Mouse (Mus musculus) forelimb bud, embryonic 11.5 days (tissue): ENCODE measurements around the gene Smug1.

Source experiments
- DNase-seq: peaks from one replicate; pipeline ENCODE4 v3.0.0-alpha.2; 2012; ENCODE audit warnings: low read depth, low spot score

The Smug1 gene

GRCm38 (mm10) chr15:103167042-103167615 lies at the start of gene Smug1:
Smug1 (minus strand) TSS chr15:103167092.
- DNase-seq, result no peak

GRCm38 (mm10) chr15:103216052-103216451 lies 49.2 kb upstream of the Smug1 start:
- no peak for DNase-seq

DNA sequence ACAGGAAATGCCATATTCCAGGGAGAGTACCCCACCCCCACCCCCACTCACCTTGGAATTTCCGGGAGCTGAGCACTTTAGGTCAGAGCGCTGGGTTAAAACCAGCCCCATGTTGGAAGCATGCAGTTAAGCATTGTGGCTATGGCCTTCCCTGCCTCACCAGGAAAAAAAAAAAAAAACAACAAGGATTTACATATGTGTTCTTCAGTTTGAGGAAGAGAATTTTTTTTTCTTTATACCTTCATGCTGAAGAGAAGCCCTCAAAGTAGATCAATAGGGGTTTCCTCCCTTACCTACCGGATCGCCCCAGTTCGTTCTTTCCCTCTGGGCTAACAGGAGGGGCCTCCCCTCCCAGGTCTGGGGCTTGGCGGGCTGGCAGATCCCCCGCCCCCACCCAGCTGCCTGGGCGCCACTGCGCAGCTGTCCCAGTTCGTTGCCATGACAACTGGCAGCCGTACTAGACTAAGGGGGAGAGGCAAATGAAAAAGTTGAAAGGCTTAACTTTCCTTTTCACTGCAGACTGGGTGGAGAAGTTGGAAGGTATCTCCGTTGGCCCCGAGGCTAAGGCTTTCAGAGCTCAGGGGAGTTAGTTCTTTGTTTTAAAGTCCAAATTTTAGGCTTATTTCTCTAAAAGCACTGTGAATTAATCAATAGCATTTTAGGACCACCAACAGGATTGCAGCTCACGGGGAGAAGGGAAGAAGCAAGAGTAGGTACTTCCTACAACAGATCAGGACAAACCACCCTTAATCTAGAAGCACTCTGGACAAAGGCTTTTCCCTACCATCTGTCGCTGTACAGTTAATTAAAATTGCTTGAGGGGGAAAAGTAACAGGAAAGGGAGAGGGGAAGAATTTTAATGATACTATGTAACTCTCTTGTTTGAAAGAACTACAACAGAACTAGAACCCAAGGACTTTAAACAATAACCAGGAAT lies 48.3 kb upstream of the Smug1 start:
- DNase-seq, result peak; percentile 96

DNA sequence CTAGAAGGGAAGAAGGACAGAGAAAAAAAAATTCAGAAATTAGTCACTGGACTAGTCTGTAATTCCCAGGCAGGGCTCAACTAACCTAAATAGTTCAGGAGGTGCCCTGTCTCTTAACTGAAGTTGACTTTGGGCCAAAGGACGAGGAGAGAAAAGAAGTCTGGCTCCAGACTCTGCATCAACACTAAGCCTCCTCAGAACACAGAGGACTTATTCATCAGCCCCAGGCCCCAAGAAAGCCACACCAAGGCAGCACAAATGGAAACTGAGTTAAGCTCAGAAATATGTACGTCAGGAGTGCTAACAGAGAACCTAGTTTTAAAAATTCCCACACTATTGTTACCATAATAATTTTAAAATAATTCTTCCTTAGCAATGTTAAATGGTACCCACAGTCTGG lies 47.3 kb upstream of the Smug1 start:
- no peak for DNase-seq

DNA sequence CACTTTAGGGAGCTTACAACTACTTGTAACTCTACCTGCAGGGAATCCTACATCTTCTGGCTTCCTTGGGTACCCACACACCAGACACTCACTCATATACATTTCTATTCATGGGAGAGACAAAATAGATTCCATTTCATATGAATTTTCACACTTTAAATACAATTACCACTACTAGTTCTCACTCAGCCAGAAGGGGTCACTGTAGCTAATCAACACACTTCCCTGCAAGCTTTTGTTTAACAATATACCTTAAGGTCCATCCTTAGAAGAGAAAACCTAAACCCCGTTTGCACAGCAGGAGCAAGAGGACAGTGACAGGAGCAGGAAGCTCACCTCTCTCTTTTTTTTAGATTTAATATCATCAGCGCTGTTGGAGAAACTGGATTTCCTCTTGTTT lies 38.3 kb upstream of the Smug1 start:
- DNase-seq, result no peak

GRCm38 (mm10) chr15:103202088-103202793 lies 35.3 kb upstream of the Smug1 start:
- DNase-seq, result no peak

DNA sequence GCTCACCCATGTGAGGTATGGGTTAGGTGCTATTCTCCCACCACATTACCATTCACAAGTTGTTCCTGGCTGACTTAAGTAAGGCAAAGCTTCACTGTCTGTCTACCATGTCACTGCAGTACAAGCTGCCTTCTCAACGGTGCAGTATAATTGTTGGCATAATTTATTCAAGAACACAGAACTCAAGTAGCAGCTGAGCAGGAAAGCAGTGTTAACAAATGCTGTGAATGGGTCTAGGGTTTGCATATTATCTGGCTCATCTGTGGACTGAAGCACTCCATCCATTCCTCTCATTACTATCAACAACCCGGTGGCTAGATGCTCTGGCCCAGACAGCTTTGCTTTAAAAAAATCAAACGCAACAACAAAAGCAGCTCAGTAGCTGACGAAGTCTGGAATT lies 30.9 kb upstream of the Smug1 start:
- DNase-seq, result no peak

GRCm38 (mm10) chr15:103196835-103197234 lies 29.9 kb upstream of the Smug1 start:
- DNase-seq, result no peak

DNA sequence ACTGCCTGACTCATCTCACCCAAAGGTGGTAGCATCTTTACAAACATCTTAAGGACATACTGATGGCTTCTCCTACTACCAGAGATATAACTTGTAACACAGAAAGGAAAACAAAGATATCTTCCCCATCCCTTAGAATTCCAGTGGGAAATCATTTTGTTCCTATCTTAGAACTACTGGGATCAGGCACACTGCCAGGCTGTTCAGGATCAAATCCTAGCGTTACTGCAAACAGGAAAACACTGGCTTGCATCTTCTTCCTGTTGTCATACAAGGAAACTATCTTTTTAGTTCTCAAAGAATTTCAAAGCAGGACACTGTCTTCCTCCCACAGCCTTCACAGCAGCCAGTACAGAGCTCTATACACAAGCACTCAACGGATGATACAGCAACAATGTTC lies 26.7 kb upstream of the Smug1 start:
- no peak for DNase-seq

- DNase-seq, result no peak
These were observed 23.9 kb upstream of the Smug1 start for GRCm38 (mm10) chr15:103190531-103191462.

GRCm38 (mm10) chr15:103190083-103190482 lies 23.2 kb upstream of the Smug1 start:
- DNase-seq, result no peak

GRCm38 (mm10) chr15:103187803-103188202 lies 20.9 kb upstream of the Smug1 start:
- DNase-seq, result no peak

- no peak for DNase-seq
These were observed 18.7 kb upstream of the Smug1 start for GRCm38 (mm10) chr15:103185462-103186198.

DNA sequence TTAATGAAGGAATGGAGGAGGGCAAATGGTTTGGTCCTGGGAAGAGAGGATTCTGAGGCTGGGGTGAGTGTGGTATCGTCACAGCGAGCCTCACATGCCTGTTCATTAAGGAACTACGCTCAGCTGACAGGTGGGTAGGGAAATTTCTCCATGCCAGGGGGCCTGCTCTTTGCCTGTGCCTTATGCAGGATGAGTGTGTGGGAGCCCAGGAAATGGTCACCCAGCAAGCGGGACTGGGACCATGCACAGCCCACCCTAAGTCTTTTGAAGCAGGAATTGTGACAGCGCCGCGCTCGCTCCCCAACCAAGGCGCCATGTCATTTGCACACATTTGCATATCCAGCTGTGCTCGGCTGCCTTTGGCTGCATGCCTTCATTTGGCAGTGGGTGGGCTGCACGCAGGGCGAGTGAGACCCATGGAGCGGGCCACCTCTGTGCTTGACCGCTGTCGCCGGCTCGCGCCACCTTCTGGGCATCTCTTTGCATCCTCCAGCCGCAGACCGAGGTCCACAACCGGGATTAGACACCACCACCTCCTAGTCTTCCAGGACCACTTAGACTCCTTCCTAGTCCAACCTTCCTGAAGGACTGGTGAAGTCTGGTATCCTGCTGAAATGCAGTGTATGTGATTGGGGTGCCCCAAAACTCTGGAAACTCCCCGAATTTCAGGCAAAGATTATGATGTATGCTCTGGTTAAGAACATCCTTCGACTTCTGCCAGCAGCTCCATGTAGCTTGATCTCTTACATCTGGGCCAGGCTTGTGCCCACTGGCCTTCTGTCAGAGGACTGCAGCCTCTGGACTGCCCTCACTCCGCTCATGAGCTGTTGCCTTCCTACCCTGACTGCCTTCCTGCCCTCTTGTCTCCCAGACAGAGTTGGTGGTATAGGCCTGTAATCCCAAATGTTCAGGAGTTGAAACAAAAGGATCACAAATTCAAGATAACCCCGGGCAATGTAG lies 17.0 kb upstream of the Smug1 start:
- DNase-seq, result no peak

GRCm38 (mm10) chr15:103183135-103183534 lies 16.2 kb upstream of the Smug1 start:
- DNase-seq, result peak; percentile 78

- DNase-seq, result peak; percentile 83
These were observed 15.4 kb upstream of the Smug1 start for GRCm38 (mm10) chr15:103182166-103182790.

DNA sequence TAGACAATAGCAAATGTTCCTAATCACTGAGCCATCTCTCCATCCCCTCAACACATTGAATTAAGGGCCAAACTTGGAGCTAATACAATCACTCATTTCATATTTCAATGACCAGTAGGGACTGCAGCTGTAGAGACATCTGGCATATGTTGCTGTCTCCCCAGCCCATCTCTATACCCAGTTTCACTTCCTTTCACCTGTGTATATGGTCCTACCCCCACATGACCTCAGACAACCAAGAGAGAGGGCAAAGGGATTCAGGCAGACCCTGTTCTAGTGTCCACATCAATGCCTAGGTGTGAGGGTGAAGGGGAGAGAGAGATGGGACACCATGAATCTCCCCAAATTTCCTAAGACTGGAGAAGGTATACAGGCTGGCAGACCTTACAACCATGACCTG lies 13.5 kb upstream of the Smug1 start:
- DNase-seq, result no peak

DNA sequence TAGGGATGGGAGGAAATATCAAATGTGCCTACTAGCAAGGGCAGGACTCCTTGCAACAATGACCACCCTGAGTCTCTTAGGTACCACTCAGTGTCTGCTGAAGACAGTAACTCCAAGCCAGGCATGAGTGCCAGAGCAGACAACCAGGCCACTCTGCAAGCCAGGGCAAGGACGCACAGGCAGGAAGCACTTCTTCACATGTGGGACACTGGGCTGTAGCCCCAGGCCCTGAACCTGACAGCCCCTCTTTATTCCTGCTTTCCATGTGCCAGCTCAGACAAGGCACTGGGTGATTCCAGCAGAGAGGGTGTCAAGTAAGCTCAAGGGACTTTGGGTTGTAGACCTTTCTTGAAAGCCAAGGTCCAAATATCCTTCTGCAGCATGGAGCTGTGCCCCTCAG lies 11.9 kb upstream of the Smug1 start:
- DNase-seq, result no peak

DNA sequence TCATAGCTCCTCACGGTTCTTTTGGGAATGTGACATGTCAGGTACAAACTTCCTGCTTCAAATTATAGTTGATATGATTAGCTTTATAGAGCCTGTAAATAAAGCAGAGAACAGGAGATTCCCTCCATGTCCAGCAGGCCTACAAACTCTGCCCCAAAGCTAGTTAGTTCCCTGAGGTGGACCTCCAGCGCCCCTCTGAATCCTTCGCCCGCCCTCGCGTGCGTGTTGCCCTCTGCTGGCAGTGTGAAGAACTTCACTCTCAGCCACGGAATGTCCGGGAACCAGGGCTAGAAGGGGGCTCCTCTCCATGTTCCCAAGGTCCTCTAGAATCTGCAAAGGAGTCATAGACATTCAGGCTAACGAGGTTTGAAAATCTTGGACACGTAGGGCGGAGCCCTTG lies 11.2 kb upstream of the Smug1 start:
- DNase-seq, result peak; percentile 69
